Mouse (Mus musculus) c-Kit-negative CD71-positive TER-119-positive erythroid progenitor cells, embryonic 14.5 days (primary cell): ENCODE data around the gene Slc35e1.

Experiments used
- DNase-seq: peaks from one replicate; pipeline ENCODE4 v3.0.0-alpha.2; 2013; ENCODE audit warnings: low read depth, low spot score

The Slc35e1 gene

DNA sequence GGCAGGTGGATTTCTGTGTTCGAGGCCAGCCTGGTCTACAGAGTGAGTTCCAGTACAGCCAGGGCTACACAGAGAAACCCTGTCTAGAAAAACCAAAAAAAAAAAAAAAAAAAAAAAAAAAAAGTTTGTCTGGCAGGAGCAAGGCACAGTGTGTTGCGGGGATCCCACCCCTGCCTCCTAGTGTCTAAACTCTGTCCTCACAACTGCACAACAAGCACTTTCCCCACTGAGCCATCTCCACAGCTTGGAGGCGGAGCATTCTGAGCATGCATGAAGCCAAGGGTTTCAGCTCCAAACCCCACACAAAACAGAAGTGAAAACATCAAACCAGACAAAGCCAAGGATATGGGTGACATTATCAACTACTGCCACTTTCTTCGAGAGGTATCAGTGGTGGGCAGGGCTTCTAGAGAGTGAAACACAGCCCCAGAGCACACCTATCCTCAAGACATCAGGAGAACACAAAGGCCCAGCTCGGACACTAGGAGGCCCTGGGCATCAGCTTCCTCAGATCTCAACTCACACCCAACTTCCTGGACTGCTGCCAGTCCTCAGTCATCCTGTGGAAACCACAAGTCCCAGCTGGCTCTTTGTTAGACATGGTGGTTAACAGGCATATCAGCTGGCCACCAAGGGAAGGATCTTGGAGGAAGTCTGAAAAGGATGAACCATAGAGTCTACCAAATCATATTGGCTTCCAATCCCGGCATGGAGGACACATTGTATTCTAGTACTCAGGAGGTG lies 6.8 kb downstream of the Slc35e1 start:
- no peak for DNase-seq

DNA sequence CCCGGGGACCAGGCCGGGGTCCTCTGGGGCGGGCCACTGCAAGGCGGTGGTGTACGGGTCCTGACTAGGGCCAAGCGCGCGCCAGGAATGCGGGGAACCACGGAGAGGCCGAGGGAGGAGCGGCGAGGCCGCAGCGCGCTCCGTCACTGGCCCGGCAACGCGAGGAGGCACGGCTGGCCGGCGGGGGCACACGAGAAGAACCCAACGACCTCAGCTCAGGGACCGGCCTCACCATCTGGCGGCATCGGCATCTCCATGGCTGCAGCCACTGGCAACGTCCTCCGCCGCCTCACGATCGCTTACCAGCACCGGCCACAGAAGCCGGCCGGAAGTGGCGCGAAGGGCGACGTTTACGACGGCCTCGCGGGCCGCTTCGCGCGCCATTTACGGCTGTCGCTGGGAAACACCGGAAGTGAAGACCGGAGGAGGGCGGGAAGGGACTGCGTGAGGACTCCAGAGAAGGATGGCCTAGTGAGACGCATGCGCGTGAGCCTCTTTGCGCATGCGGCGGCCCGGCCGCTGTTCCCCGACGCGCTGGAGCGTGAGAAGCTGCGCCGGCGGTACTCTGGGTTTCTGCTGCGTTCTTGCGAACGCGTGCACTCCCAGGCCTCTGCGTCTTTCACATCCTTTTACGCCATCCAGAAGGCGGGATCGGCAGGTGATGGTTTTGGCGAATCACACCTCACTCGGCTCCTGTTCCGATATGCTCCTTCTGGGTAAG lies 17.4 kb downstream of the Slc35e1 start, which contains the start of gene Cherp:
Gene Cherp, minus strand, starts transcription at position 401 of the 721 bp plus-strand sequence.
- peak; percentile 94 for DNase-seq

DNA sequence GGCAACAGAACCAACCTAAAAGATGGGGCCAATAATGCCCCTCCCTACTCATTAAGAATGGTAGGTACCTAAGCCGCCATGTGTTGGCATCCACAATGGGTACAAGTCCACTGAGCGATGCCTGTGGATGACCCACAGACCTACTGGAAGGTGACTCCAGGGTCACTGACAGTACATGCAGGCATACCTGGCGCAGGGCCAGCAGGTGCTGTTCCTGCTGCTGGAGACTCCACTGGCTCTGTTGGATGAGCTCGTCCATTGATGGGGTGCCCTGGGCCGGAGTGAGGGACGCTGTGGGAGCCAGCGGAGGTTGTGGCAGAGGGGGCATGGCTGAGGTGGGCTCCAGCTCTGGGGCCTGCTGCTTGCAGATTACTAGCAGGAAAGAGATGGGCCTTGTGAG lies 21.7 kb downstream of the Slc35e1 start:
- no peak for DNase-seq

DNA sequence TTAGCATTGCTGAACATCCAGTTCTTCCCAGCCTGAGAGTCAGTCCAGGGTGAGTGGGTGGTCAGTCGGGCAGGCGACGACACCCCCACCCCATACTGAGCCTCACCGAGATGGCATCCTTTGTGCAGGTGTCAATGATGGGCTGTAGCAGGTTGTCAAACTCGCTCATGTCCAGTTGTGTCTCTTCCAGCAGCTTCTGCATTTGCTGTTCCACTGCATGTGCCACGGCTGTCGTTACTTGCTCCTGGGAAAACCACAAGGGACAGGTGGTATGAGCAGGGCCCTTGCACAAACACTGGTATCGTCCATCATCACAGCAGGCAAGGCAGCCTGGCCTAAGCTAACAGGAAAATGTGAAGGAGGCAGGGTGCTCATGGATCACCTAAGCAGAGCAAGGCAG lies 22.4 kb downstream of the Slc35e1 start:
- DNase-seq, result no peak

GRCm38 (mm10) chr8:72469243-72469642 lies 23.2 kb downstream of the Slc35e1 start:
- no peak for DNase-seq

GRCm38 (mm10) chr8:72464211-72464610 lies 28.2 kb downstream of the Slc35e1 start:
- no peak for DNase-seq

- DNase-seq, result no peak
These were observed 32.4 kb downstream of the Slc35e1 start for GRCm38 (mm10) chr8:72459881-72460533.

DNA sequence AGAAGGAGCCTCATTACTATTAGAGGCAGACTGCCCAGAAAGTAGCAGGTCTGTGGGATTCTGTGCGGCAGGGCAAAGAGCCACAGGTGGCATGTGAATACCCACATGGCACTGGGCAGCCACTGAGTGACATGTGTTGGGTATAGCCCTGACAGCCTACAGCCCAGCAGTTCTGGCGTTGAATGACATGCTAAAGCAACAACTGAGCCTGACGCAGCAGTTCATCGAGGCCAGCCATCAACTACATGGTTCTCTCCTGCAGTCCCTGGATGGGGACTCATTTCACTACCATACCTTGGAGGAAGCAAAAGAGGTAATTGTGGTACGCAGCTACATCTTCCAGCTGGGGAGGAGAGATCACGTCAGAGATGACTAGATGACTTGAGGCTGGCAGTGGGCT lies 34.0 kb downstream of the Slc35e1 start:
- DNase-seq, result no peak

DNA sequence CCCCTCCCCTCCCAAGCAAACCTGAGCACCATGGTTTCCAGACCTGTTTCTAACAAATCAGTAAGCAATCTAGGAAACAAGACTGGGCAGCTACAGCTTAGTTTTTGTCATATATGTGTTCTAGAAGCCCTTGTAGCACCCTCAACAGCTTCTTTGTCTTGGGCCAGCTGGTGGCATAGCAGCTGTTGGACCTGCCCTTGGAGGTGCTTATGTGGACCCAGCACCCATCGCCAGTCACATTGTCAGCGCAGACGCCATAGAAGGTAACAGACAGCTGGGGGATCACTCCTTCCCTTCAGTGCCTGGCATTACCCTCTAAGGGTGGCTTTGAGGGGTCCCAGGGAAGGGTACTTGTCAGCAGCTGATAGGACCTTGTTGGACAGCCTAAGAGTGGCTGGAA lies 34.6 kb downstream of the Slc35e1 start:
- no peak for DNase-seq

- no peak for DNase-seq
These were observed 37.1 kb downstream of the Slc35e1 start for GRCm38 (mm10) chr8:72455317-72455716.

GRCm38 (mm10) chr8:72453904-72454303 lies 38.5 kb downstream of the Slc35e1 start:
- DNase-seq, result no peak

- no peak for DNase-seq
These were observed 40.9 kb downstream of the Slc35e1 start for GRCm38 (mm10) chr8:72451516-72451915.

GRCm38 (mm10) chr8:72445071-72445470 lies 47.3 kb downstream of the Slc35e1 start:
- DNase-seq, result no peak

GRCm38 (mm10) chr8:72443994-72444350 lies 48.4 kb downstream of the Slc35e1 start:
- DNase-seq, result no peak

GRCm38 (mm10) chr8:72443338-72443993 lies 48.9 kb downstream of the Slc35e1 start, which contains the start of the genes Calr3 and 1700030K09Rik:
Calr3 (minus strand) TSS chr8:72443870.
1700030K09Rik (plus strand) TSS chr8:72443880.
- DNase-seq, result peak; percentile 94

DNA sequence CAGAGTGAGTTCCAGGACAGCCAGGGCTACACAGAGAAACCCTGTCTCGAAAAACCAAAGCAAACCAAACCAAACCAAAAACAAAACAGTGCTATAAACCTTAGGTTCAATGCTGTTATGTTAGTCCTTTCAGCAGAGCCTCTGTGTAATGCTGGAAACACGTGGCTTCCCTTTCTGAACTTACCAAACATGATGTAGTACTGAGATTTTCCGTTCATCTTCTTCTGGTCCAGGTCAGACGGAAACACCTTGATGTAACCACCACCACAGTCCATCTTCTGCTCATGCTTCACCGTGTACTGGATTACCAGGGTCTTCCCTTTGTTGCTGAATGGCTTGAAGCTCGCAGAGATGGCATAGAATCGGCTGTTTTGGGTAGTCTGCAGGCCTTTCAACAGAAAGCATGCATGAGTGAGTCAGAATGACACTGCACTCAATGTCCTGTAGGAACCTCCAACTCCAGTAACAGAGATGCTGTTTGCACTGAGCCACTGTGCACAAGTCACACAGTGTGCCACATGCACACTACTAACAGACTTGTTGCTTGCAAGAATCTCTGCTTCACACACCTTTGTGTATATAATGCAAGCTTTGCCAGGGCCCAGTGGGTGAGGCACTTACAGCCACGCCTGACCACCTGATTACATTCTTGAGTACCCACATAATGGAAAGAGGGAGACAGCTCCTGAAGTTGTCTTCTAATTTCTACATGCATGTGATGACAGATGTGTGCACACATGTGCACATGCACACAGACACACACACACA lies 54.0 kb downstream of the Slc35e1 start:
- DNase-seq, result no peak

GRCm38 (mm10) chr8:72434952-72435351 lies 57.5 kb downstream of the Slc35e1 start:
- no peak for DNase-seq
